Mouse (Mus musculus) c-Kit-positive CD71-positive TER-119-negative erythroid progenitor cells, embryonic 14.5 days (primary cell): ENCODE data around the gene Fam71e1.
A peak's percentile ranks its signal among the peaks of the same experiment; 100 is the strongest.

Experiments
- DNase-seq: peaks from one replicate; pipeline ENCODE4 v3.0.0-alpha.2; 2013; ENCODE audit warnings: low read depth

Gene Fam71e1

DNA sequence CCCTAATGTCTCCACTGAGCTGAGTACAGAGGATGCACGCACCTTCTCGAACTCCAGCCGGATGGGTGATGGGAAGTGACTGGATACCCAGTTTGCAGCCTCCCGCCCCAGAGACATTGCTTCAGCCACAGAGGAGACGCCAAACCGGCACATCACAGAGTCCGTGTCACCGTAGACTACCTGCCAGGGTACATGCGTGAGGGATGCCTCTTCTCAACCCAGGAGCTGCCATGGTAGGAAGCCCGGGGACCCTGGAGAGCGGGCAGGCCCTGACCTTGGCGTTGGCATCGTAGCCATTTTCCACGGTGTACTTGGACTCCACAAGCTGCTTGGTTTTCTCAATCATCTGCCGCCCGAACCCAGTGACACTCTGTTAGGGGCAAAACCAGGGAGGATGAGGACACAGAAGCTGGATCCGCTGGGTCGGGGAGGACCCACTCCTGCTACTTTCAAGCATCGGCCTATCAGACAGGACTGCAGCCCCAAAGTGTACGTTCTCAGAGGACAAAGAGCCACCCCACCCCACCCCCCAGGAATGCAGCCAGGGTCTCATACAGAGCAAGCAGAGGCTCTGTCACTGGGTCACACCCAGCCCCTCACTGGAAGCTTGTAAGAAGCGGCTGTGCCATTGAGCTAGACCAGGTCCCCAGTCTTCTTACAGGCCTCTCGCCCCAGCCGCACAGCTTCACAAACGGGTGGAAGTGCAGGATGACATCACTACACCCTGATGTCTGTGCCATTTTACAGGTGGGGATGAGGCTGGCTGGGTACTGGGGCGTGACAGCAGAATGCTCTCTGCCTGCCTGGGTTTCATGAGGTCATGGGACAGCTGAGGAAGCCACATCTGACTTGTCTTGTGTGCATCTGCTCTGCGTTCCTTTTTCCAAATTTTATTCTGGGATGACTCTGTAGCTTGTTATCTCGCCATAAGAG is 39.5 kb downstream of the Fam71e1 start:
- no peak for DNase-seq

DNA sequence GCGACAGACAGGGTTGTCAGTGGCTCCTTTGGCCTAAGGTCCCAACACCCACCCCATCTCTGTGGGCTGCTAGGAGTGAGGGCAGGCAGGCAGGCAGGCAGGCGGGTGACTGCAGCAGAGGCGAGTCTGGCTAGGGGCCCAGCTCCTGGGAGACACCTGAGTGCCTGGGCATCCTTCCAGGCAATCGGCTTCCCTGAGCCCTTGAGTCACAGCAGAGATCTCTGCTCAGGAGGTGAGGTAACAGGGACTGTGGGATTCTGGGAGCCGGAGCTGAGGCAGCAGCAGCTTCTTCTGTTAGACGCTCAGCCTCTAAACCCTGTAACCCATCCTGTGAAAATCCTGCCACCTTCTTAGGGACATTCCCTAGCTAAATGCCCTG is 40.2 kb downstream of the Fam71e1 start:
- DNase-seq, result no peak

DNA sequence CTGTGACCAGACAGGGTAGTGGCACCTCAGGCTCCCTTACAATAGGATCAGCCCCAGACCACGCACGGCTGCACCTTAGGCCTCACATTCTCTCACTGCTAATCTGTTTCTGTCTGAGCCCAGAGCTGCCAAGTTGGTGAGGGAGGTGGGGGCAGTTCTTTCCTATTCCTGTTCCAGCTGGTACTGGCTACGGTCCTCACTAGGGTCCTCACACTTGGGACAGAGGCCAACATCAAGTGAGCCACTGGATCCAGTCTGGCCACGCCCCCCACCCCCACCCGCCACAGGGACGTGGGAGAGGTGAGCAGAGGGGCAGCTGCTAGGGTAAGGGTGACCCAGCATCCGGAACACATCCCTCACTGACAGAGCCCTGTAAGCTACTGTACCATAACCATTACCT is 40.6 kb downstream of the Fam71e1 start:
- no peak for DNase-seq

- DNase-seq, result no peak
Observed at GRCm38 (mm10) chr7:44537496-44537895, 41.1 kb downstream of the Fam71e1 start.

DNA sequence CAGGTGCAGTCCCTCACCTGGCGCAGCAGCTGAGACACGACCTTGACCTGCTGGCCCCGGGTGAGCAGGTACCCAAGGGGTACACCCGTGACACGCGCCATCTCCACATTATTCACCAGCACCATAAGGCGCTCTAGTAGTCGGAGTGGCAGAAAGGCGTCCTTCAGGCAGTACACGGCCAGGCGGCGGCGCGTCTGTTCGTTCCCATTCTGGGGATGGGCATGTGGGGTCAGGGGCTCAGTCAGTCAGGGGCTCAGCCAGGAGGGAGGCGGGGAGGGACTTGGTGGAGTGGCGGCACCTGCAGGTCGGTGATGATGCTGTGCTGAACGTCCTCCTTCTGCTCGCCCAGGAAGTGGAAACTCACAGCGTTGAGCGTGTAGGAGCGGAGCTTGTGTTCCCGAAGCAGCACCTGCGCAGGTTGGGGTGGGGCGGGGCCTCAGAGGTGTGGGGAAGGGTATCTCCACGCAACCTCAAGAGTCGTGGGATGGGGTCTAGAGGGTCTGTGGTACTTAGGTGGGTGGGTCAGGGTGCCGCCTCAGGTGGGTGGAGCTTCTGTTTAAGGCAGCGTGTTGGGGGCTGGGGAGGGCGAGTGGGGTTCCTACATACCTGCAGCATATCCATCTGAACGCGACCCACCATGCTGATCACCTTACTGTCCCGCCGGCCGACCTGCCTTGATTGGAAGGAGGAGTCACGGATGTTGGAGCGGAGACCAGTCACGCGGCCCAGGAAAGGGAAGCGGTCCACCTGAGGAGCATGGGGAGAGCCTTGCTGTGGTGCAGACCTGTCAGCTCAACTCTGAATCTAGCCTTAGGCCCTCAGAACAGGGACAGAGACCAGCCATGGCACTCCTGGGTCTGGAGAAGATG is 42.6 kb downstream of the Fam71e1 start:
- DNase-seq, result no peak

- DNase-seq, result no peak
Observed at GRCm38 (mm10) chr7:44542555-44542954, 46.2 kb downstream of the Fam71e1 start.

- DNase-seq, result no peak
Observed at GRCm38 (mm10) chr7:44543071-44543470, 46.7 kb downstream of the Fam71e1 start.

GRCm38 (mm10) chr7:44546274-44546673 is 49.9 kb downstream of the Fam71e1 start:
- DNase-seq, result no peak

DNA sequence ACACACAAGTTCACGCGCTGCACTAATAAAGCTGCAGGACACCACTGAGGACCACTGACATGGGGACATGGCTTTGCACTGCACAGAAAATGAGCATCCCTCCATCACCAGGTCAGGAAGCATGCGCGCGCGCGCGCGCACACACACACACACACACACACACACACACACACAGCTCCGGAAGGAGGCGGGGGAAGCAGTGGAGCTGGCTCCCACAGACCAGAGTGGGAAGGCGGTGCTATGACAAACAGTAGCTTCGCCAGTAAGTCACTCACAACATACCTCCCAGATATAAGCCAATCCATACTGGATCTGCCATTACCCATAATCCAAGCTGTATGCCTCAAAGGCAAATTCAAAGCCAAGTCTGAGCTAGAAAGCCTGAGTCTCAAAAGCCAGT is 50.7 kb downstream of the Fam71e1 start:
- no peak for DNase-seq

- DNase-seq, result peak; percentile 13
Observed at GRCm38 (mm10) chr7:44547725-44548124, 51.3 kb downstream of the Fam71e1 start.

DNA sequence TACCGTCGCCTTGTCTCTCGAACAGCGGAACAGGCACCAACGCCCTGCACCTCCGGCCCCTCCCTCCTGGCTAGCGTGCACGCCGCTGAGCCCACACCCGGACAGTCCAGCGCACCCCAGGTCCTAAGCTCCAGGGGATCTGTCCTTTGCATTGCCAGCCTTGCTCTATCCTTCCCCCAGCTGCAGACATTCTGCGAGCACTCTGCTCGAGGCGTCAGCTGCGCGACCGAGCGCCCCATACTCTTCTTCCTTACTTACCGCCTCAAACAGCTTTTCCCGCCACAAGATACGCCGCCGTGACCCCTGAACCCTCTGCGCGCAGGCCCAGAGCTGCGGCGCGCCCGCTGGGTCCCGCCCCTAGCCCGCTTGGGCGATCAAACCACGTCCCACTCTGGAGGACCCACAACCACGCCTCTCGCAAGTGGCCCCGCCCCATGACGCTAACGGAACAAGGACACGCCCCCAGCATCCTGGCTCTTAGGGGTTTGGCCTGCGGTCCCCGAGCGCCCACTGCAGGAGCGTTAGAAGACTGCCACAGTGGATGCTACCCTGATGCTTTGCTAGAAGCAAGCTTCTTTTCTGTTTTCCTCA is 52.2 kb downstream of the Fam71e1 start, which contains the start of gene Pold1:
Gene Pold1 (minus strand): TSS at position 353 of the 591 bp plus-strand sequence.
- peak; percentile 100 for DNase-seq

- no peak for DNase-seq
Observed at GRCm38 (mm10) chr7:44549621-44550408, 53.4 kb downstream of the Fam71e1 start.

DNA sequence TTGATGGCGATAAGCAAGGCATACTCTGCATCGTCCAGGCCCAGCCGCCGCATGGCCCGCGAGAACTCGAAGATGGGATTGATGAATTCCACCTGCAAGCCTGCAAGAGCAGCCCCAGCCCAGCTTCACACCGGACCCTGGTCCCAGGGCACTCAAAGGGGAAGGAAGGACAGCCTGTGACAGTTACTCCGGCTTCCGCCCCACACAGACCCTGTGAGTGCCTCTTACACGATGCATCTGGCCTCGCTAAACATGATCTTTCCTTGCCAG is 54.0 kb downstream of the Fam71e1 start:
- no peak for DNase-seq
